Mouse (Mus musculus): Measurements from ENCODE around the gene Nlgn1.

DNA sequence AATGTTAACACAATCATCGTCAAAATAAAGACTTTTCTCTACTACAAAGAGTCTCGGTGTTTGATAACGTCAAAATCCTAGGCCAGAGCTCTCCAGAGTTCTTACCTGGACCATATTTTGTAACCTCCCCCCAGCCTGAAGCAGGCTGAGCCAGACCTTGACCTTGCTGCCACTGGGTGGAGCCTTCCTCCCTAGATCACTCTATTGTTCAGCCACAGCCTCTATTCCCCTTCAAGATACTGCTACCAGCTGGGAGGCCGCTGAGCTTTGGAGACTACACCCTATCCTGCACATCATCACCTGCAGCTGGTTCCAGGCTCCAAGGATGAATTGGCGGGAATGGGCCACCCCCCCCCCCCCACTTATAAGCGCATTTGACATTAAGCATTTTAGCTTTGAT lies 881.8 kb downstream of the Nlgn1 start:
- TF ChIP-seq POLR2A (IDR thresholded peaks at IDR 0.05; ENCODE audit: low read depth, low read length): no peak
- TF ChIP-seq CTCF (IDR thresholded peaks at IDR 0.05; ENCODE audit: extremely low read depth, insufficient read length, insufficient replicate concordance, low read depth, low read length): no peak

Measured in small intestine, adult 2 months (tissue).